Mouse (Mus musculus) retina, postnatal 7 days (tissue): ENCODE data around the gene Gpr35.
A peak's percentile ranks its signal among the peaks of the same experiment; 100 is the strongest.

ENCODE experiments used
- DNase-seq: peaks from one replicate; pipeline ENCODE4 v3.0.0-alpha.2; 2012; ENCODE audit warnings: low read depth, low spot score

Gpr35 gene

GRCm38 (mm10) chr1:92950607-92951006, at the start of gene Gpr35:
TSS of gene Gpr35 (plus strand) at chr1:92950865.
- DNase-seq, result no peak

- DNase-seq, result peak; percentile 36
These were observed 47.9 kb upstream of the Gpr35 start, which contains the start of gene Ankmy1 for GRCm38 (mm10) chr1:92902786-92903185. TSS of gene Ankmy1 (minus strand) at chr1:92902906.

- no peak for DNase-seq
These were observed 47.0 kb upstream of the Gpr35 start for GRCm38 (mm10) chr1:92903627-92904026.

- DNase-seq, result no peak
These were observed 44.9 kb upstream of the Gpr35 start for GRCm38 (mm10) chr1:92905703-92906310.

- peak; percentile 77 for DNase-seq
These were observed 43.7 kb upstream of the Gpr35 start, which contains the start of gene Dusp28 for GRCm38 (mm10) chr1:92906779-92907631. TSS of gene Dusp28 (plus strand) at chr1:92906981.

- DNase-seq, result no peak
These were observed 42.9 kb upstream of the Gpr35 start for GRCm38 (mm10) chr1:92907632-92908360.

- DNase-seq, result no peak
These were observed 42.0 kb upstream of the Gpr35 start for GRCm38 (mm10) chr1:92908664-92909063.

- DNase-seq, result no peak
These were observed 41.6 kb upstream of the Gpr35 start for GRCm38 (mm10) chr1:92909068-92909467.

GRCm38 (mm10) chr1:92910239-92910885, 40.3 kb upstream of the Gpr35 start, which contains the start of gene Rnpepl1:
TSS of gene Rnpepl1 (plus strand) at chr1:92910783.
- peak; percentile 58 for DNase-seq

- DNase-seq, result no peak
These were observed 39.5 kb upstream of the Gpr35 start for GRCm38 (mm10) chr1:92910925-92911720.

GRCm38 (mm10) chr1:92911721-92912138, 38.9 kb upstream of the Gpr35 start:
- no peak for DNase-seq

- DNase-seq, result no peak
These were observed 38.4 kb upstream of the Gpr35 start for GRCm38 (mm10) chr1:92912286-92912685.

- DNase-seq, result no peak
These were observed 36.4 kb upstream of the Gpr35 start for GRCm38 (mm10) chr1:92914239-92914638.

GRCm38 (mm10) chr1:92914993-92915392, 35.7 kb upstream of the Gpr35 start:
- DNase-seq, result no peak

GRCm38 (mm10) chr1:92916725-92917124, 33.9 kb upstream of the Gpr35 start:
- DNase-seq, result no peak

GRCm38 (mm10) chr1:92919151-92919550, 31.5 kb upstream of the Gpr35 start:
- DNase-seq, result no peak

- DNase-seq, result no peak
These were observed 30.9 kb upstream of the Gpr35 start for GRCm38 (mm10) chr1:92919775-92920174.

- DNase-seq, result no peak
These were observed 30.0 kb upstream of the Gpr35 start for GRCm38 (mm10) chr1:92920474-92921200.

- no peak for DNase-seq
These were observed 29.2 kb upstream of the Gpr35 start for GRCm38 (mm10) chr1:92921496-92921895.

- no peak for DNase-seq
These were observed 20.4 kb upstream of the Gpr35 start for GRCm38 (mm10) chr1:92930171-92930706.
